Mouse (Mus musculus): ENCODE measurements around the gene Pinlyp. TPM values are rescaled to one million over a fixed set of nuclear protein-coding genes. Genes with fewer than 3 reads are reported as not detected.
"Not testable (repeated sequence)": the region's sequence is repeated elsewhere in the genome, so short reads cannot be mapped to it uniquely, and the experiment has no call there.

The Pinlyp gene
- polyA plus RNA-seq, 1 experiment, result not detected

DNA sequence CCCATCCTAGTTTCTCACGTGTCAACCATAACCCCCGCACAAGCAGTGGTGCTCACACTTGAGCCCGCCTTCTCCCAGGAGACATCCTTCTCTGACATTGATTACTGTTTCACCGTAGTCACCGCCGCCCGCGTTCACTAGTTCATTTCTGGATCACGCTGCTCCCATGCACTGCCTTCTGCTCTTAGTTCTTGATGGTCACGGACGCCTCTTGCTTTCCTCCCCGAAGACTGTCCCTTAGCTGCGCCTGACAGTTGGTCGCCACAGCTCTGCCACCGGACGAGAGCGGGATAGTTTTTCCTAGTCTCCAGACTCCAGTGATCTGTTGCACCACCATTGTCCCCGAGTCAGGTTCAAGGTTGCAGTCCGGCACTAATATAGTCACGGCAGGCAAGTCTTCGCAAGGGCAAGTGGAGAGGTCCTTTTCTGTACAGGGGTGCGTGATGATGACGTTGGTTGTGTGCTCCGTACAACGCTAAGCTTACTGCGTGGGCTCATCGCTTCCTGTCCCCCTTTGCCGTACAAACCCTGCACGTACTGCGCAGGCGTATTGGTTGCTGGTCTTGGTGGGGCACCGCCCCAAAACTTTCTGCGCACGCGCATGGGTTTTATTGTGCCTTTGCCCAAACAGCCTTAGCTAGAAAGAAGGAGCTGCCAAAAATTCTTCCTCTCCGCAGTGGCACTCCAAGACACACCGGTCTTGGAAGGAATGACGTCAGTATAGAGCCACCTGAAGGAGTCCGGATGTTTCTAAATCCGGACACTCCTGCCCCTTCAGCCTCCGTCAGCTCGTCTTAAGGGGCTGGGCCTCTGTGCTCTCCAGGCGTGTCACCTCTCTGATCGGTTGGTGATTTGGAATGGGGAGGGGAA lies 15.6 kb downstream of the Pinlyp start, which contains the start of gene Irgq:
TSS of gene Irgq (plus strand) at position 628 of the 870 bp plus-strand sequence.
- H3K4me3 ChIP-seq (replicated peaks; ENCODE audit: insufficient read depth, low read depth, low read length), result peak within 1 kb of the TSS; percentile 71
- H3K27me3 ChIP-seq (ENCODE audit: control insufficient read depth, insufficient read depth, low read length), result no peaks in the 10 kb centered on the region
- DNase-seq, result peak; percentile 99
- under 1% methylated on average over 44 of the region's 44 CpGs for whole genome bisulfite sequencing
- peak; percentile 76; the same call in 1 of the 2 replicates for TF ChIP-seq POLR2A (IDR thresholded peaks at IDR 0.05; ENCODE audit: borderline replicate concordance, insufficient read depth, low read length)
- TF ChIP-seq CTCF (IDR thresholded peaks at IDR 0.05; ENCODE audit: borderline replicate concordance, insufficient read depth, low read depth, low read length), result no peak
- peaks cover 23% of the 10 kb centered on the region for H3K4me1 ChIP-seq (ENCODE audit: control insufficient read depth, insufficient read depth, low read length)
- H3K27ac ChIP-seq (ENCODE audit: insufficient read depth, low read length), result peak within 1 kb of the TSS; percentile 81

DNA sequence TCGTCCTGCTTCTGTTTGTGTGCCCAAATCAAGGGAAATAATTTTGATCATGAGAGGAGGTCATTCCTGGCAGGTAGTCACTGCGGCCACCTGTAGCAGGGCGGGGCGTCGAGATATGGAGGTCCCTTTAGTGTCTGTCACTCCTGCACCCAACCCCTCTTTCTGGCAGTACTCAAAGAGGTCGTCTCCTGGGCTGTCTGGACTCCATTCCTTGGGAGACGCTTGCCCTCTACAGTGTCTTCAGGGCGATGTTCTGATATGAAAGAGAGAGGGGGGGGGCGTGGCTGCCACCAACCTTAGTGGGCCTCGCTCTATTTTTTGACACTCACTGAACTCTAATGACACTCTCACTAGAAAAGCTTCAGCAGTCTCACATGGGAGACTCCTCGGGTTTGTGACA lies 16.3 kb downstream of the Pinlyp start:
- DNase-seq, result no peak
- Histone ChIP-seq H3K4me1 (ENCODE audit: control insufficient read depth, insufficient read depth, low read length) (peaks cover 26% of the 10 kb centered on the region), H3K4me3 (replicated peaks; ENCODE audit: insufficient read depth, low read depth, low read length) (peak overlapping the region; percentile 71), H3K27ac (ENCODE audit: insufficient read depth, low read length) (peak overlapping the region; percentile 81), H3K27me3 (ENCODE audit: control insufficient read depth, insufficient read depth, low read length) (no peaks in the 10 kb centered on the region)
- TF ChIP-seq CTCF (IDR thresholded peaks at IDR 0.05; ENCODE audit: borderline replicate concordance, insufficient read depth, low read depth, low read length), result no peak
- no peak for TF ChIP-seq POLR2A (IDR thresholded peaks at IDR 0.05; ENCODE audit: borderline replicate concordance, insufficient read depth, low read length)
- 49% methylated on average over 11 of the region's 11 CpGs for WGBS

DNA sequence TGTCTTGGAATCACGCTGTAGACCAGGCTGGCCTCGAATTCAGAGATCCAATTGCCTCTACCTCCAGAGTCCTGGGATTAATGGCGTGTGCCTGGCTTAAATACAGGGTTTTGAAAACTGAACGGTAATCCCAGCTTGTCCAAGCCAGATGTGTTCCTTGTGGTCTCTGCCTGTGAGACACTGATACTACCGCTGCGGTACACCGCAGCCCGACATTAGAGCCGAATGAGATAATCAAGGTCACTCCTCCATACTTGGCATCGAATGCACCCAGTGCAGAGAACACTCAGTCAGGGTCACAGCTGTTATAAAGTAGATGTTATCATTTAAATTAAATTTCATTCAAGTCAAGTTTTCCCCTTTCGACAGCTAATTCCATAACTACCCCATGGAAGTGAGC lies 17.1 kb downstream of the Pinlyp start:
- TF ChIP-seq CTCF (IDR thresholded peaks at IDR 0.05; ENCODE audit: borderline replicate concordance, insufficient read depth, low read depth, low read length) (no peak), POLR2A (IDR thresholded peaks at IDR 0.05; ENCODE audit: borderline replicate concordance, insufficient read depth, low read length) (no peak)
- DNase-seq, result no peak
- Histone ChIP-seq H3K27ac (ENCODE audit: insufficient read depth, low read length) (no peak overlapping the region), H3K4me1 (ENCODE audit: control insufficient read depth, insufficient read depth, low read length) (peaks cover 26% of the 10 kb centered on the region), H3K27me3 (ENCODE audit: control insufficient read depth, insufficient read depth, low read length) (no peaks in the 10 kb centered on the region), H3K4me3 (replicated peaks; ENCODE audit: insufficient read depth, low read depth, low read length) (no peak overlapping the region)
- 92% methylated on average over 11 of the region's 11 CpGs for WGBS

DNA sequence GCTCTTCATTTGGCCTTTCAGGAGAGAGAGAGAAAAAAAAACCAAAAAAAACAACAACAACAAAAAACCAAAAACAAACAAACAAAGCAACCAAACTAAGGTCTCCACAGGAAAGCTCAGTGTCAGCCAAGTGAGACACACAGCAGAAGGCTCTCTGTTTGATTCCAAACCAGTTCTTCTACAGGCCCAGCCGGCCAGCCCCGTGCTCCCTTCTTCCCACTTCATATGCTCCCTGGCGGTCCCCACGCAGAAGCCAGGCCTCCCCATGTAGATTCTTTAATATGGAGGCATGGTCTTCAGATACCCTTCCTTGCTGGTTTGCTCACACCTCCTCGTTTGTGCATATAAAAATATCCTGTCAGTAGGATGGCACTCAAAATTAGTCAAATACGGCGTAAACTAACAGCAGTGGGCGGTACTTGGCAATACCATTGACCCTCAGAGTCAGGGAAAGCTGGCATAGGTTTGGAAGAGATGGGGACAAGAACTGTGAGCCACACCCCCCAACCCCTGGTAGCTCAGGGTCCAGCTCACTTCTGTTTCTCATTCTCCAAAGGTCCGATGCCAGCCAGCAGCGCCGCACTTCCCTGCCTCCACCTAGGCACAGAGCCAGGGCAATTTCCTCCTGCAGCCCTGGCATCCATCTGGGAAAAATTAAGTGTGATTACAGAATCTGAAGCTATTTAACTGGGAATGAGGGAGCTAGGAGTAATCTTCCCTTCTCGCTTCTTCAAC lies 20.1 kb downstream of the Pinlyp start:
- WGBS, result 14% methylated on average over 12 of the region's 12 CpGs
- no peaks in the 10 kb centered on the region for H3K27me3 ChIP-seq (ENCODE audit: control insufficient read depth, insufficient read depth, low read length)
- no peak overlapping the region for H3K4me3 ChIP-seq (replicated peaks; ENCODE audit: insufficient read depth, low read depth, low read length)
- peak overlapping the region; percentile 53 for H3K27ac ChIP-seq (ENCODE audit: insufficient read depth, low read length)
- H3K4me1 ChIP-seq (ENCODE audit: control insufficient read depth, insufficient read depth, low read length), result peaks cover 20% of the 10 kb centered on the region
- TF ChIP-seq POLR2A (IDR thresholded peaks at IDR 0.05; ENCODE audit: borderline replicate concordance, insufficient read depth, low read length), result no peak
- TF ChIP-seq CTCF (IDR thresholded peaks at IDR 0.05; ENCODE audit: borderline replicate concordance, insufficient read depth, low read depth, low read length), result no peak
- peak; percentile 82 to 84 for DNase-seq

DNA sequence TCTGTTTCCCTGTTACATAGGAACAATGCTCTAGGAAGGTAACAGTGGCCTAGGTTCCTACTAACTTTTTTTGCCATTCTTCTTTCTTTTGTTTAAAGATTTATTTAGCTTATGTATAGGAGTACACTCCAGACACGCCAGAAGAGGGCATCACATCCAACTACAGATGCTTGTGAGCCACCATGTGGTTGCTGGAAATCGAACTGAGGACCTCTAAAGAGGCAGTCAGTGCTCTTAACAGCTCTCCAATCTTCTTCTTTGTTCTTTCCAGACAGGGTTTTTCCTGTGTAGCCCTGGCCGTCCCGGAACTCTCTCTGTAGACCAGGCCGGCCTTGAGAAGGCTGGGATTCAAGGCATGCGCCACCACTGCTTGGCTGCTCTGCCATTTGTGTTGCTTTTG lies 20.9 kb downstream of the Pinlyp start:
- DNase-seq, result no peak
- H3K4me3 ChIP-seq (replicated peaks; ENCODE audit: insufficient read depth, low read depth, low read length), result no peak overlapping the region
- 81% methylated on average over 6 of the region's 6 CpGs for WGBS
- H3K27me3 ChIP-seq (ENCODE audit: control insufficient read depth, insufficient read depth, low read length), result no peaks in the 10 kb centered on the region
- H3K27ac ChIP-seq (ENCODE audit: insufficient read depth, low read length), result no peak overlapping the region
- TF ChIP-seq POLR2A (IDR thresholded peaks at IDR 0.05; ENCODE audit: borderline replicate concordance, insufficient read depth, low read length), result no peak
- no peak for TF ChIP-seq CTCF (IDR thresholded peaks at IDR 0.05; ENCODE audit: borderline replicate concordance, insufficient read depth, low read depth, low read length)
- peaks cover 20% of the 10 kb centered on the region for H3K4me1 ChIP-seq (ENCODE audit: control insufficient read depth, insufficient read depth, low read length)

DNA sequence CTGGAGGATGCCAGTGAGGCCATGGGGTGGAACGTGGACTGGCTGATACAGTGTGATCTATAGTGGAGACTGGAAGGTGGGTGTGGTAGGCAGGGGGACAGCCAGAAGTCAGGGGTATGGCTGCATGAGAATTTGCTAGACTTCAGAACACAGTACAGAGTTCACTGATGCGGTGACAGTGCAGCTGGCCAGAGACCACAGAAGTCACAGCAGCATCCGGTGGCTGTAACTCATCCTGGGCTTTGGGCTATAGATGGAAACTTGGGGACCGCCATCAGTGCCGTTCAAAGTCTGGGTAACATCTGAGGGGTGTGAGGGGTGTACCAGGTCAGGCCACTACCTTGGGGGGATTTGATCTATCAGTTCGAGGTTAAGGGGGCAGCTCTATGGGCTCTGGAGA lies 22.2 kb downstream of the Pinlyp start:
- no peak for DNase-seq
- Histone ChIP-seq H3K4me3 (replicated peaks; ENCODE audit: insufficient read depth, low read depth, low read length) (no peak overlapping the region), H3K4me1 (ENCODE audit: control insufficient read depth, insufficient read depth, low read length) (peaks cover 20% of the 10 kb centered on the region), H3K27ac (ENCODE audit: insufficient read depth, low read length) (no peak overlapping the region), H3K27me3 (ENCODE audit: control insufficient read depth, insufficient read depth, low read length) (no peaks in the 10 kb centered on the region)
- TF ChIP-seq CTCF (IDR thresholded peaks at IDR 0.05; ENCODE audit: borderline replicate concordance, insufficient read depth, low read depth, low read length) (no peak), POLR2A (IDR thresholded peaks at IDR 0.05; ENCODE audit: borderline replicate concordance, insufficient read depth, low read length) (no peak)
- 63% methylated on average over 6 of the region's 6 CpGs for WGBS

DNA sequence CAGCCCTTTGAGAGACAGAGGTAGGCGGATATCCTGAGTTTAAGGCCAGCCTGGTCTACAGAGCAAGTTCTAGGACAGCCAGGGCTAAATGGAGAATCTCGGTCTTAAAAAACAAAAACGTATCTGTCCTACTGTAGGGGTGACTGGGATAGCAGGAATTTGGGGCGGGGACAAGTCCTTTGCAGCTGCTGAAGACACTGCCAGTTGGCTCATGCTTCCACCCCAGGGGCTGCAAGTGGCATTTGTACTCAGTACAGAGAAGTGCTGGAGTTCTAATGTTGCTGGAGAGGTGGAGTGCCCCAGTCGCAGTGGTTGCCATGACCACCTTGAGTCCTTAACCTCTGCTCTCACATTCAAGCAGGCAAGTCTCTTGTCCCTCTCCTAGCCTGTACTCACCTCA lies 23.1 kb downstream of the Pinlyp start:
- Histone ChIP-seq H3K4me3 (replicated peaks; ENCODE audit: insufficient read depth, low read depth, low read length) (no peak overlapping the region), H3K4me1 (ENCODE audit: control insufficient read depth, insufficient read depth, low read length) (peaks cover 20% of the 10 kb centered on the region), H3K27me3 (ENCODE audit: control insufficient read depth, insufficient read depth, low read length) (no peaks in the 10 kb centered on the region), H3K27ac (ENCODE audit: insufficient read depth, low read length) (no peak overlapping the region)
- TF ChIP-seq POLR2A (IDR thresholded peaks at IDR 0.05; ENCODE audit: borderline replicate concordance, insufficient read depth, low read length), result no peak
- no peak for TF ChIP-seq CTCF (IDR thresholded peaks at IDR 0.05; ENCODE audit: borderline replicate concordance, insufficient read depth, low read depth, low read length)
- WGBS, result 44% methylated on average over 5 of the region's 5 CpGs
- no peak for DNase-seq

DNA sequence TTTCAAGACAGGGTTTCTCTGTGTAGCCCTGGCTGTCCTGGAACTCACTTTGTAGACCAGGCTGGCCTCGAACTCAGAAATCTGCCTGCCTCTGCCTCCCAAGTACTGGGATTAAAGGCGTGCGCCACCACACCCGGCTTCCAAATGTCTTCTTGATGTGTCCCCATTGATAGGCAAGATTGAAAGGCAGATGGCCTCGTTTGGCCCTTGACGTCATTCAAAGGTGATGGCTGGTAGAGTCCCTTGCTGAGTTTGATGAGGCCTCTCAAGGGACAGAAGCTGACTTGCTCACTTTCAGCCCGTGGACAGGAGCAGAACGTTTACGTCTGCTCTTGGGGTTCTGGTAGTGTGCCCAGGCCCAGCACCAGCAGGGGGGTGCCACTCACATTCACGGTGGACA lies 25.9 kb downstream of the Pinlyp start:
- H3K27ac ChIP-seq (ENCODE audit: insufficient read depth, low read length); H3K4me3 ChIP-seq (replicated peaks; ENCODE audit: insufficient read depth, low read depth, low read length); H3K27me3 ChIP-seq (ENCODE audit: control insufficient read depth, insufficient read depth, low read length); H3K4me1 ChIP-seq (ENCODE audit: control insufficient read depth, insufficient read depth, low read length); DNase-seq: not testable (repeated sequence)
- WGBS, result 43% methylated on average over 10 of the region's 10 CpGs

Measured in cerebellum, adult 2 months (tissue).